In the genomic region with DNA sequence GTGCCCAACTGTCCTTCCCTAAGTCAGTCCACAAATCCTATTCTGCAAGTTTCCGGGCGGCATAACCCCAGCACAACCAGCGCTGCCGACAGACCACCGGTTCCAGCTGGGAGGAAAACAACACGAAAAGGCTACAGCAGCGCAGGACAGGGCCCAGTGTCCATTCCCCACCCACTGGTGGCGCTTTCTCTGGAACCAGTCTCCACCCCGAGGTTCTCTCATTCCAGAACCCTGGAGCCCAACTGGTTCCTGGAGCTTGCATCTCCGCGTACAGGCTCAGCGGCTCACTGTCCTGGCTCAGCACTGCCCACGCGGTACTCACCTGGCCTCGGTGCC, we compare ENCODE assay signal across 9 mouse cellular contexts. TPM values are rescaled to one million over a fixed set of nuclear protein-coding genes. Genes with fewer than 3 reads are reported as not detected.
A peak's percentile ranks its signal among the peaks of the same experiment; 100 is the strongest.
DNase-seq lines count a peak whose midpoint lies in the region; ATAC-seq and TF ChIP-seq lines count a peak whose summit lies in the region.
"Had no signal": no experiment of that assay in that cellular context is flagged by ENCODE, and none has a peak within 500 bp of the region (broad histone marks: within the 10 kb centered on the region; RNA-seq: fewer than 3 reads in every experiment).

Gene Pou3f1, plus strand, starts transcription at position 290 of the 336 bp plus-strand sequence.

- TF ChIP-seq POLR2A in cortical plate, adult 2 months (IDR thresholded peaks at IDR 0.05; ENCODE audit: extremely low read depth, insufficient read depth, low read length), result no peak

- no peaks in the 10 kb centered on the region for H3K36me3 ChIP-seq in kidney, embryonic 15.5 days
- no peaks in the 10 kb centered on the region for H3K36me3 ChIP-seq in hindbrain, embryonic 14.5 days (replicated peaks; ENCODE audit: control insufficient read depth, insufficient read depth)
- H3K36me3 ChIP-seq in liver, embryonic 15.5 days (replicated peaks), result no peaks in the 10 kb centered on the region

- TF ChIP-seq CTCF in cortical plate, adult 2 months (IDR thresholded peaks at IDR 0.05; ENCODE audit: extremely low read depth, insufficient read depth, low read length), result no peak

- ATAC-seq in kidney, embryonic 15.5 days (replicated peaks; ENCODE audit: low FRiP score), result no peak
- 0 out of 2 replicates have a peak, but pooled peaks have one; percentile 0 for ATAC-seq in hindbrain, embryonic 14.5 days (ENCODE audit: low FRiP score)
- no peak for ATAC-seq in liver, embryonic 15.5 days (ENCODE audit: insufficient read depth)

- no peak for DNase-seq in kidney, postnatal 25 days
- no peak for DNase-seq in hindbrain, embryonic 14.5 days (ENCODE audit: low spot score)
- no peak for DNase-seq in gastrocnemius, postnatal 4 days (ENCODE audit: low spot score in 2 of 2)
- DNase-seq in adrenal gland, postnatal 36 days, result no peak
- no peak for DNase-seq in cerebellum, adult 11-12 months

- WGBS in kidney, embryonic 15.5 days, result 1% methylated on average over 15 of the region's 15 CpGs
- under 1% methylated on average over 14 of the region's 15 CpGs for WGBS in hindbrain, embryonic 14.5 days
- WGBS in liver, embryonic 15.5 days (ENCODE audit: insufficient replicate concordance), result 3% methylated on average over 15 of the region's 15 CpGs

- H3K4me2 ChIP-seq in kidney, embryonic 15.5 days, result peak within 1 kb of the TSS; percentile 97
- peak within 1 kb of the TSS; percentile 84 for H3K4me2 ChIP-seq in hindbrain, embryonic 14.5 days (replicated peaks)
- H3K4me2 ChIP-seq in liver, embryonic 15.5 days, result peak within 1 kb of the TSS; percentile 76

- peaks cover 59% of the 10 kb centered on the region for H3K4me1 ChIP-seq in kidney, embryonic 15.5 days
- H3K4me1 ChIP-seq in cortical plate, adult 2 months (ENCODE audit: control insufficient read depth, insufficient read depth, low read length), result no peaks in the 10 kb centered on the region
- H3K4me1 ChIP-seq in hindbrain, embryonic 14.5 days (replicated peaks; ENCODE audit: control insufficient read depth, insufficient read depth, low read length), result peaks cover 39% of the 10 kb centered on the region
- peaks cover 26% of the 10 kb centered on the region for H3K4me1 ChIP-seq in liver, embryonic 15.5 days (replicated peaks)

- peak within 1 kb of the TSS; percentile 59 for H3K4me3 ChIP-seq in kidney, embryonic 15.5 days (replicated peaks)
- peak within 1 kb of the TSS; percentile 43 for H3K4me3 ChIP-seq in cortical plate, adult 2 months (ENCODE audit: insufficient read depth, low read length)
- peak within 1 kb of the TSS; percentile 45 for H3K4me3 ChIP-seq in hindbrain, embryonic 14.5 days (replicated peaks; ENCODE audit: low read length)
- H3K4me3 ChIP-seq in liver, embryonic 15.5 days (replicated peaks), result peak within 1 kb of the TSS; percentile 57

- H3K9ac ChIP-seq in kidney, embryonic 15.5 days, result peak within 1 kb of the TSS; percentile 45
- peak within 1 kb of the TSS; percentile 60 for H3K9ac ChIP-seq in hindbrain, embryonic 14.5 days
- no peak within 1 kb of the TSS for H3K9ac ChIP-seq in liver, embryonic 15.5 days

- H3K9me3 ChIP-seq in kidney, embryonic 15.5 days (replicated peaks), result no peaks in the 10 kb centered on the region
- no peaks in the 10 kb centered on the region for H3K9me3 ChIP-seq in hindbrain, embryonic 14.5 days (ENCODE audit: control insufficient read depth, low read length)
- no peaks in the 10 kb centered on the region for H3K9me3 ChIP-seq in liver, embryonic 15.5 days (replicated peaks)

- H3K27me3 ChIP-seq in kidney, embryonic 15.5 days, result peaks cover 92% of the 10 kb centered on the region
- H3K27me3 ChIP-seq in hindbrain, embryonic 14.5 days (ENCODE audit: control insufficient read depth, insufficient read depth, low read length), result peaks cover 61% of the 10 kb centered on the region
- H3K27me3 ChIP-seq in liver, embryonic 15.5 days, result peaks cover 100% of the 10 kb centered on the region

- no peak within 1 kb of the TSS for H3K27ac ChIP-seq in kidney, embryonic 15.5 days
- H3K27ac ChIP-seq in cortical plate, adult 2 months (ENCODE audit: insufficient read depth, low read length), result peak within 1 kb of the TSS; percentile 40; the same call in 1 of the 2 replicates
- H3K27ac ChIP-seq in hindbrain, embryonic 14.5 days, result 0 out of 2 replicates have a peak within 1 kb of the TSS, but pooled peaks have one; percentile 23
- no peak within 1 kb of the TSS for H3K27ac ChIP-seq in liver, embryonic 15.5 days (replicated peaks)
- H3K27ac ChIP-seq: macrophage had no signal

RNA-seq across cellular contexts. Expression of gene Pou3f1, which starts in this region (rescaled TPM):
- 0.62 and 0.69 TPM in 2 replicates for polyA plus RNA-seq in kidney, embryonic 15.5 days (2015; fragmentation: Nextera tagmentation; extraction: Ambion mirVana)
- polyA plus RNA-seq in cortical plate, adult 2 months (2012; rRNA removed), result 13.8 and 15.8 TPM in 2 replicates
- polyA plus RNA-seq in hindbrain, embryonic 14.5 days (2014; fragmentation: Nextera tagmentation; extraction: Ambion mirVana), result 9.6 and 11.2 TPM in 2 replicates
- polyA plus RNA-seq in liver, embryonic 15.5 days (2015; fragmentation: Nextera tagmentation; extraction: Ambion mirVana), result not detected in 2 replicates
- total RNA-seq in gastrocnemius, postnatal 4 days (2021), result 1 to 10 TPM; 4.2 to 4.4 TPM
- under 1 TPM in 1 of 2 experiments, not detected in 1; 0.10 TPM for total RNA-seq in adrenal gland, postnatal 36 days (2021)

Comparison
In these comparisons a context has a peak if more than half of its experiments do, and no peak if none do; other contexts are left out.
1. RNA of gene Pou3f1 (total RNA-seq): 4.2 to 4.4 TPM in gastrocnemius, postnatal 4 days; 0.10 TPM in adrenal gland, postnatal 36 days; every median in the first group is over 4 times any median in the second.
2. H3K27ac ChIP-seq: peak in cortical plate, adult 2 months (single experiment) and hindbrain, embryonic 14.5 days (single experiment); none in kidney, embryonic 15.5 days (single experiment) and liver, embryonic 15.5 days (single experiment).
3. Peak in every context shown above with its lines, with median percentiles within 50 percentile points of each other: H3K4me2 ChIP-seq and H3K4me3 ChIP-seq.